Mouse (Mus musculus): ENCODE data around the gene Arhgef10l. TPM values are rescaled to one million over a fixed set of nuclear protein-coding genes. Genes with fewer than 3 reads are reported as not detected.
"Not testable (repeated sequence)": the region's sequence is repeated elsewhere in the genome, so short reads cannot be mapped to it uniquely, and the experiment has no call there.

Arhgef10l gene
- polyA plus RNA-seq, 1 experiment, result 2.2 TPM

- H3K27ac ChIP-seq (replicated peaks; ENCODE audit: low read depth, low read length), result no peak overlapping the region
- no peak overlapping the region for H3K4me3 ChIP-seq (ENCODE audit: insufficient read depth, low read depth, low read length)
- no peaks in the 10 kb centered on the region for H3K4me1 ChIP-seq (ENCODE audit: control insufficient read depth, insufficient read depth, insufficient read length, low read length)
Observed at GRCm38 (mm10) chr4:140576628-140577027, 89.2 kb downstream of the Arhgef10l start.

GRCm38 (mm10) chr4:140574863-140575262 lies 90.9 kb downstream of the Arhgef10l start:
- H3K4me3 ChIP-seq (ENCODE audit: insufficient read depth, low read depth, low read length); H3K4me1 ChIP-seq (ENCODE audit: control insufficient read depth, insufficient read depth, insufficient read length, low read length); H3K27ac ChIP-seq (replicated peaks; ENCODE audit: low read depth, low read length): not testable (repeated sequence)

- peak overlapping the region; percentile 87 for H3K27ac ChIP-seq (replicated peaks; ENCODE audit: low read depth, low read length)
- no peaks in the 10 kb centered on the region for H3K4me1 ChIP-seq (ENCODE audit: control insufficient read depth, insufficient read depth, insufficient read length, low read length)
- H3K4me3 ChIP-seq (ENCODE audit: insufficient read depth, low read depth, low read length), result 0 out of 2 replicates have a peak overlapping the region, but pooled peaks have one; percentile 5
Observed at GRCm38 (mm10) chr4:140572376-140572775, 93.4 kb downstream of the Arhgef10l start.

- Histone ChIP-seq H3K4me1 (ENCODE audit: control insufficient read depth, insufficient read depth, insufficient read length, low read length) (no peaks in the 10 kb centered on the region), H3K27ac (replicated peaks; ENCODE audit: low read depth, low read length) (no peak overlapping the region), H3K4me3 (ENCODE audit: insufficient read depth, low read depth, low read length) (no peak overlapping the region)
Observed at GRCm38 (mm10) chr4:140569394-140569793, 96.4 kb downstream of the Arhgef10l start.

GRCm38 (mm10) chr4:140567911-140568480 lies 97.8 kb downstream of the Arhgef10l start:
- H3K4me1 ChIP-seq (ENCODE audit: control insufficient read depth, insufficient read depth, insufficient read length, low read length), result no peaks in the 10 kb centered on the region
- H3K27ac ChIP-seq (replicated peaks; ENCODE audit: low read depth, low read length), result no peak overlapping the region
- no peak overlapping the region for H3K4me3 ChIP-seq (ENCODE audit: insufficient read depth, low read depth, low read length)

GRCm38 (mm10) chr4:140566785-140567184 lies 99.0 kb downstream of the Arhgef10l start:
- H3K4me1 ChIP-seq (ENCODE audit: control insufficient read depth, insufficient read depth, insufficient read length, low read length), result no peaks in the 10 kb centered on the region
- peak overlapping the region; percentile 45 for H3K27ac ChIP-seq (replicated peaks; ENCODE audit: low read depth, low read length)
- H3K4me3 ChIP-seq (ENCODE audit: insufficient read depth, low read depth, low read length), result no peak overlapping the region

GRCm38 (mm10) chr4:140564459-140564858 lies 101.4 kb downstream of the Arhgef10l start:
- not testable (repeated sequence) for H3K4me3 ChIP-seq (ENCODE audit: insufficient read depth, low read depth, low read length); H3K27ac ChIP-seq (replicated peaks; ENCODE audit: low read depth, low read length); H3K4me1 ChIP-seq (ENCODE audit: control insufficient read depth, insufficient read depth, insufficient read length, low read length)

GRCm38 (mm10) chr4:140562461-140563178 lies 103.2 kb downstream of the Arhgef10l start:
- Histone ChIP-seq H3K4me1 (ENCODE audit: control insufficient read depth, insufficient read depth, insufficient read length, low read length) (no peaks in the 10 kb centered on the region), H3K4me3 (ENCODE audit: insufficient read depth, low read depth, low read length) (no peak overlapping the region), H3K27ac (replicated peaks; ENCODE audit: low read depth, low read length) (no peak overlapping the region)

- Histone ChIP-seq H3K4me1 (ENCODE audit: control insufficient read depth, insufficient read depth, insufficient read length, low read length) (no peaks in the 10 kb centered on the region), H3K4me3 (ENCODE audit: insufficient read depth, low read depth, low read length) (no peak overlapping the region), H3K27ac (replicated peaks; ENCODE audit: low read depth, low read length) (no peak overlapping the region)
Observed at GRCm38 (mm10) chr4:140561744-140562143, 104.1 kb downstream of the Arhgef10l start.

GRCm38 (mm10) chr4:140559862-140560261 lies 106.0 kb downstream of the Arhgef10l start:
- Histone ChIP-seq H3K4me3 (ENCODE audit: insufficient read depth, low read depth, low read length) (no peak overlapping the region), H3K27ac (replicated peaks; ENCODE audit: low read depth, low read length) (no peak overlapping the region), H3K4me1 (ENCODE audit: control insufficient read depth, insufficient read depth, insufficient read length, low read length) (no peaks in the 10 kb centered on the region)

GRCm38 (mm10) chr4:140558193-140558592 lies 107.6 kb downstream of the Arhgef10l start:
- Histone ChIP-seq H3K4me1 (ENCODE audit: control insufficient read depth, insufficient read depth, insufficient read length, low read length) (no peaks in the 10 kb centered on the region), H3K4me3 (ENCODE audit: insufficient read depth, low read depth, low read length) (no peak overlapping the region), H3K27ac (replicated peaks; ENCODE audit: low read depth, low read length) (no peak overlapping the region)

- H3K4me3 ChIP-seq (ENCODE audit: insufficient read depth, low read depth, low read length), result no peak overlapping the region
- H3K27ac ChIP-seq (replicated peaks; ENCODE audit: low read depth, low read length), result no peak overlapping the region
- no peaks in the 10 kb centered on the region for H3K4me1 ChIP-seq (ENCODE audit: control insufficient read depth, insufficient read depth, insufficient read length, low read length)
Observed at GRCm38 (mm10) chr4:140556561-140556960, 109.3 kb downstream of the Arhgef10l start.

- no peak overlapping the region for H3K4me3 ChIP-seq (ENCODE audit: insufficient read depth, low read depth, low read length)
- no peak overlapping the region for H3K27ac ChIP-seq (replicated peaks; ENCODE audit: low read depth, low read length)
- H3K4me1 ChIP-seq (ENCODE audit: control insufficient read depth, insufficient read depth, insufficient read length, low read length), result no peaks in the 10 kb centered on the region
Observed at GRCm38 (mm10) chr4:140555273-140555672, 110.5 kb downstream of the Arhgef10l start.

GRCm38 (mm10) chr4:140554552-140554951 lies 111.3 kb downstream of the Arhgef10l start:
- Histone ChIP-seq H3K4me3 (ENCODE audit: insufficient read depth, low read depth, low read length) (no peak overlapping the region), H3K27ac (replicated peaks; ENCODE audit: low read depth, low read length) (no peak overlapping the region), H3K4me1 (ENCODE audit: control insufficient read depth, insufficient read depth, insufficient read length, low read length) (no peaks in the 10 kb centered on the region)

- Histone ChIP-seq H3K4me1 (ENCODE audit: control insufficient read depth, insufficient read depth, insufficient read length, low read length) (no peaks in the 10 kb centered on the region), H3K4me3 (ENCODE audit: insufficient read depth, low read depth, low read length) (no peak overlapping the region), H3K27ac (replicated peaks; ENCODE audit: low read depth, low read length) (no peak overlapping the region)
Observed at GRCm38 (mm10) chr4:140551766-140552165, 114.0 kb downstream of the Arhgef10l start.

- no peak overlapping the region for H3K27ac ChIP-seq (replicated peaks; ENCODE audit: low read depth, low read length)
- H3K4me1 ChIP-seq (ENCODE audit: control insufficient read depth, insufficient read depth, insufficient read length, low read length), result no peaks in the 10 kb centered on the region
- no peak overlapping the region for H3K4me3 ChIP-seq (ENCODE audit: insufficient read depth, low read depth, low read length)
Observed at GRCm38 (mm10) chr4:140550670-140551069, 115.1 kb downstream of the Arhgef10l start.

All from brown adipose tissue, adult 24 weeks (tissue).